In the genomic region with DNA sequence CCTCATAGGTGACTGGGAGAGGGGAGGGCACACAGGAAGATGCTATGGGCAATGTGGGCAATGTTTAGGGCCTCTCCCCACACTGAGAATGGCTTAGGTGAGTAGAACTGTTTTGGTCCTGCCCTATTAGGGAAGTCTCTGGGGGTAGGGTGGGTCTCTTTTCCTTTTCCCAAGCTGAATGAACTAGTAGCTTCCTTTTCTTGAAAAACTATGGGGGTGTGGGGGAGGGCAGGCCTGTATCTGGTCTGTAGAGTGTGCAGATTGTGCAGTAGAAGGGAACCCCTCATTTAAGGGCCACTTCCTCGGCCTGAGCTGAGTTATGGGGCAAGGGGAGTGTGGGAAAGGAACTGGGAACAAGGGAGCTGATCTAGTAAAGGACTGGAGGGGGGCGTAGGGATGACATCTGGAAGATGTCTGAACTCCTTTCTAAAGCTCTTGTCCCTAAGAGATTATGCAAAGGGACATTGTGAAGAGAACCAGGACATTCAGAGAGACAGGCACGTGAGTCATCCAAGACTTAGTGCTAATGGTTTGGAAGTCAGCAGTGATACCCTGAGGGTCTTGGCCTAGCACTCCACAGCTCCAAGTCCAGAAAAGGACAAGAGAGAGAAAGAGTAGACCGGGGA, we compare ENCODE assay signal across 9 mouse cellular contexts. TPM values are rescaled to one million over a fixed set of nuclear protein-coding genes. Genes with fewer than 3 reads are reported as not detected.
DNase-seq lines count a peak whose midpoint lies in the region; ATAC-seq and TF ChIP-seq lines count a peak whose summit lies in the region.
"Had no signal": no experiment of that assay in that cellular context is flagged by ENCODE, and none has a peak within 500 bp of the region (broad histone marks: within the 10 kb centered on the region; RNA-seq: fewer than 3 reads in every experiment).

No protein-coding gene starts in this region.

- H3K4me3 ChIP-seq in kidney, adult 2 months (ENCODE audit: insufficient read depth, low read depth, low read length) = peak overlapping the region; percentile 24; the same call in 1 of the 2 replicates
- peak overlapping the region; percentile 97 for H3K4me3 ChIP-seq in bone marrow macrophage, adult 2 months (ENCODE audit: insufficient read depth, low read length)
- peak overlapping the region; percentile 2; the same call in 1 of the 2 replicates for H3K4me3 ChIP-seq in liver, embryonic 15.5 days (replicated peaks)

- H3K36me3 ChIP-seq in kidney, adult 2 months (ENCODE audit: control insufficient read depth, insufficient read depth, low read length) = no peaks in the 10 kb centered on the region
- no peaks in the 10 kb centered on the region for H3K36me3 ChIP-seq in liver, embryonic 15.5 days (replicated peaks)

- peak overlapping the region; percentile 4; the same call in 1 of the 2 replicates for H3K4me2 ChIP-seq in liver, embryonic 15.5 days

- peaks cover 17% of the 10 kb centered on the region; the same call in 1 of the 2 replicates for H3K4me1 ChIP-seq in kidney, adult 2 months (ENCODE audit: control insufficient read depth, insufficient read depth, low read length)
- H3K4me1 ChIP-seq in bone marrow macrophage, adult 2 months (ENCODE audit: control insufficient read depth, insufficient read depth, low read length) = peaks cover 53% of the 10 kb centered on the region
- peaks cover 45% of the 10 kb centered on the region for H3K4me1 ChIP-seq in liver, embryonic 15.5 days (replicated peaks)

- no peak overlapping the region for H3K9ac ChIP-seq in liver, embryonic 15.5 days

- 61% methylated on average over 4 of the region's 4 CpGs for WGBS in kidney, adult 2 months
- 50% methylated on average over 4 of the region's 4 CpGs for WGBS in liver, embryonic 15.5 days (ENCODE audit: insufficient replicate concordance)

- no peaks in the 10 kb centered on the region for H3K9me3 ChIP-seq in liver, embryonic 15.5 days (replicated peaks)
- H3K9me3 ChIP-seq: G1E had no signal

- peak; percentile 45 for DNase-seq in kidney, adult 2 months
- DNase-seq in kidney, adult 8-10 months = no peak
- DNase-seq in heart, postnatal 14 days = peak; percentile 29 to 31
- no peak for DNase-seq in spleen, postnatal 36 days (ENCODE audit: low spot score in 2 of 2)
- no peak for DNase-seq in thymus, postnatal 36 days
- DNase-seq in gastrocnemius, postnatal 14 days = no peak

- no peak for ATAC-seq in liver, embryonic 15.5 days (ENCODE audit: insufficient read depth)

- TF ChIP-seq CTCF in kidney, adult 2 months (conservative IDR thresholded peaks at IDR 0.05; ENCODE audit: insufficient read depth, insufficient read length, low read depth, low read length) = no peak
- TF ChIP-seq CTCF in bone marrow macrophage, adult 2 months (IDR thresholded peaks at IDR 0.05; ENCODE audit: low read depth, low read length) = no peak

- TF ChIP-seq POLR2A in kidney, adult 2 months (IDR thresholded peaks at IDR 0.05; ENCODE audit: low read depth, low read length) = no peak
- TF ChIP-seq POLR2A in bone marrow macrophage, adult 2 months (IDR thresholded peaks at IDR 0.05; ENCODE audit: borderline replicate concordance, low read depth, low read length) = no peak

- H3K27me3 ChIP-seq in kidney, adult 2 months (replicated peaks; ENCODE audit: control insufficient read depth, insufficient read depth, low read length) = no peaks in the 10 kb centered on the region
- H3K27me3 ChIP-seq in liver, embryonic 15.5 days = peaks cover 60% of the 10 kb centered on the region

- H3K27ac ChIP-seq in kidney, adult 2 months (ENCODE audit: insufficient read depth, low read depth, low read length) = peak overlapping the region; percentile 79
- H3K27ac ChIP-seq in bone marrow macrophage, adult 2 months (ENCODE audit: insufficient read depth, low read depth, low read length) = peak overlapping the region; percentile 88
- no peak overlapping the region for H3K27ac ChIP-seq in liver, embryonic 15.5 days (replicated peaks)

- intact Hi-C loops in heart, postnatal 14 days (cut with DNase I) = no loop called here
- intact Hi-C loops in gastrocnemius, postnatal 14 days (cut with DNase I; ENCODE audit: low total_unique reads) = loop anchor here (5.0 kb wide), 1 partner anchor 91 kb away; no protein-coding TSS in a partner anchor

RNA-seq across cellular contexts. Expression of a gene that starts 2.3 kb away (rescaled TPM):
- 11.9 TPM in 2 replicates for polyA plus RNA-seq in kidney, adult 2 months (2012; rRNA removed)
- 440 and 513 TPM in 2 replicates for polyA plus RNA-seq in bone marrow macrophage, adult 2 months (2012; ENCODE audit: insufficient read depth, insufficient read length, missing spikeins)
- 100 to 1,000 TPM; 288 to 310 TPM for total RNA-seq in heart, postnatal 14 days (2021)
- 2.5 and 3.0 TPM in 2 replicates for polyA plus RNA-seq in liver, embryonic 15.5 days (2015; fragmentation: Nextera tagmentation; extraction: Ambion mirVana)
- total RNA-seq in gastrocnemius, postnatal 14 days (2021) = 100 to 1,000 TPM; 194 to 197 TPM

RNA-seq across cellular contexts. Expression of a gene that starts 24.5 kb away (rescaled TPM):
- 203 and 236 TPM in 2 replicates for polyA plus RNA-seq in kidney, adult 2 months (2012; rRNA removed)
- polyA plus RNA-seq in bone marrow macrophage, adult 2 months (2012; ENCODE audit: insufficient read depth, insufficient read length, missing spikeins) = 220 and 226 TPM in 2 replicates
- total RNA-seq in heart, postnatal 14 days (2021) = 100 to 1,000 TPM; 220 to 273 TPM
- polyA plus RNA-seq in liver, embryonic 15.5 days (2015; fragmentation: Nextera tagmentation; extraction: Ambion mirVana) = 177 and 180 TPM in 2 replicates
- total RNA-seq in gastrocnemius, postnatal 14 days (2021) = 100 to 1,000 TPM; 500 to 587 TPM

RNA-seq across cellular contexts. Expression of a gene that starts 37.7 kb away (rescaled TPM):
- 14.1 and 14.3 TPM in 2 replicates for polyA plus RNA-seq in kidney, adult 2 months (2012; rRNA removed)
- polyA plus RNA-seq in bone marrow macrophage, adult 2 months (2012; ENCODE audit: insufficient read depth, insufficient read length, missing spikeins) = 12.5 and 14.6 TPM in 2 replicates
- 1 to 10 TPM; 7.6 TPM for total RNA-seq in heart, postnatal 14 days (2021)
- polyA plus RNA-seq in liver, embryonic 15.5 days (2015; fragmentation: Nextera tagmentation; extraction: Ambion mirVana) = 13.7 and 14.6 TPM in 2 replicates
- total RNA-seq in gastrocnemius, postnatal 14 days (2021) = 1 to 10 TPM; 8.2 to 8.4 TPM

RNA-seq across cellular contexts. Expression of a gene that starts 49.7 kb away (rescaled TPM):
- 16.9 and 19.8 TPM in 2 replicates for polyA plus RNA-seq in kidney, adult 2 months (2012; rRNA removed)
- polyA plus RNA-seq in bone marrow macrophage, adult 2 months (2012; ENCODE audit: insufficient read depth, insufficient read length, missing spikeins) = 78.6 and 81.2 TPM in 2 replicates
- 10 to 100 TPM; 42.1 to 44.8 TPM for total RNA-seq in heart, postnatal 14 days (2021)
- polyA plus RNA-seq in liver, embryonic 15.5 days (2015; fragmentation: Nextera tagmentation; extraction: Ambion mirVana) = 79.0 and 85.9 TPM in 2 replicates
- 10 to 100 TPM; 27.4 to 27.9 TPM for total RNA-seq in gastrocnemius, postnatal 14 days (2021)

Comparison
In these comparisons a context has a peak if more than half of its experiments do, and no peak if none do; other contexts are left out.
1. DNase-seq: peak in kidney, adult 2 months (single experiment) and heart, postnatal 14 days (2 of 2); none in kidney, adult 8-10 months (0 of 2), spleen, postnatal 36 days (0 of 2), thymus, postnatal 36 days (0 of 2) and gastrocnemius, postnatal 14 days (single experiment).
2. H3K4me3 ChIP-seq: peak in every context shown above with its lines; median percentile 97 in bone marrow macrophage, adult 2 months; 24 in kidney, adult 2 months; 2 in liver, embryonic 15.5 days.
3. RNA of a gene that starts 2.3 kb away (polyA plus RNA-seq): 440 to 513 TPM in bone marrow macrophage, adult 2 months; 11.9 TPM in kidney, adult 2 months and 2.5 to 3.0 TPM in liver, embryonic 15.5 days; every median in the first group is over 10 times any median in the second.